Mouse (Mus musculus) bone marrow macrophage, adult 2 months (primary cell): ENCODE data around the gene Txndc11. TPM values are rescaled to one million over a fixed set of nuclear protein-coding genes. Genes with fewer than 3 reads are reported as not detected.

Source experiments
- H3K27ac ChIP-seq: 2 replicates; pipeline ENCODE4 v1.5.1; 2012; ENCODE audit warnings: low read depth, low read length; ENCODE audit not compliant: insufficient read depth
- H3K4me1 ChIP-seq: 2 replicates; pipeline ENCODE4 v1.6.1; 2012; ENCODE audit warnings: low read length; ENCODE audit not compliant: control insufficient read depth, insufficient read depth
- H3K4me3 ChIP-seq: 2 replicates; pipeline ENCODE4 v1.5.1; 2012; ENCODE audit warnings: mild to moderate bottlenecking, low read length, moderate library complexity; ENCODE audit not compliant: insufficient read depth
- CTCF ChIP-seq: IDR thresholded peaks from 2 replicates; pipeline ENCODE4 v1.5.1; 2012; ENCODE audit warnings: low read depth, mild to moderate bottlenecking, low read length, moderate library complexity
- POLR2A ChIP-seq: IDR thresholded peaks from 2 replicates; pipeline ENCODE4 v1.6.1; 2012; ENCODE audit warnings: mild to moderate bottlenecking, low read depth, low read length, borderline replicate concordance
- polyA plus RNA-seq: library from polyadenylated mRNA; stranded (reverse); fragments of >200 nt; gene quantifications from 2 replicates; pipeline ENCODE4 v1.2.4, GENCODE M21; 2012; ENCODE audit not compliant: missing spikeins, insufficient read depth, insufficient read length

The Txndc11 gene
- polyA plus RNA-seq, 1 experiment: 15.5 TPM

DNA sequence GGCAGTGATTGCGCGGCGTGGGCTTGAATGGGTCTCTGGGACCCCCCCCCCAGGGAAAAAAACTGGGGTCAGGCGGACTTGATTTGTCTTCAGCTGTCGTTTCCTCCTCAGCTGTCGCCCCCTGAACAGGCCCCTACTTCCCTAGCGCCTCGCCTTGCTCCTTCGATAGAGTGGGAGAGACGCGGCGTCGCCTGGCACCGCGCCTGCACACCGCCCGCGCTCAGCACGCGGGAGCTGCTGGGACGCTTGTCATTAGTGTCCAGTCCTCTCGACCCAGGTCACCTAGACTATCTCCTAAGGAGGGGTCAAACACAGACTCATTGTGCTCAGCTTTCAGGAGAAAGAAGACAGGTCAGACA, 67.6 kb downstream of the Txndc11 start:
- no peak overlapping the region for H3K27ac ChIP-seq
- H3K4me1 ChIP-seq: peaks cover 33% of the 10 kb centered on the region
- peak overlapping the region; percentile 66 for H3K4me3 ChIP-seq
- TF ChIP-seq POLR2A (no peak), CTCF (no peak; the same call in 1 of the 2 replicates)

GRCm38 (mm10) chr16:11066029-11066832, 68.2 kb downstream of the Txndc11 start, which contains the start of gene Litaf:
Gene Litaf (minus strand): TSS chr16:11066157.
- Histone ChIP-seq H3K4me1 (peaks cover 33% of the 10 kb centered on the region), H3K4me3 (peak within 1 kb of the TSS; percentile 66), H3K27ac (no peak within 1 kb of the TSS)
- no peak; the same call in 1 of the 2 replicates for TF ChIP-seq POLR2A

DNA sequence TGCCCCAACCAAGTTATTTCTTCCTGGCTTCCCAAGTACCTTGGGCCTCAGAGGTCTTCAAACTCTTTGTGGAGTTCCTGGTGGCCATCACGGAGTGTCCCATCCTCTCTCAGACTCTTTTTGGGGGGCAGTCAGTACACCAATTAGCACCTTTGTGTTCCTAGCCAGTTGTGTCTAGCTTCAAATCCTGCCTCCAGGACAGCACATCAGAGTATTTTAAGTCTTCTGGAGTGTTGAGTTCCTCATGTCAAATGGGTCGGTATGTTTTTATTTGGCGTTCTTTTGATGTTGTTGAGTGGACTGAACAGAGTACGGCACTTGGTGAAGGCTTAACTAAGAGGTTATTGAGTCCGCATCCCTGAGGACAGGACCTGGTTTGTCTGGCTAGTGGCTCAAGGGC, 69.0 kb downstream of the Txndc11 start:
- Histone ChIP-seq H3K27ac (no peak overlapping the region), H3K4me1 (peaks cover 33% of the 10 kb centered on the region), H3K4me3 (peak overlapping the region; percentile 66; the same call in 1 of the 2 replicates)
- TF ChIP-seq POLR2A: no peak
- TF ChIP-seq CTCF: no peak

DNA sequence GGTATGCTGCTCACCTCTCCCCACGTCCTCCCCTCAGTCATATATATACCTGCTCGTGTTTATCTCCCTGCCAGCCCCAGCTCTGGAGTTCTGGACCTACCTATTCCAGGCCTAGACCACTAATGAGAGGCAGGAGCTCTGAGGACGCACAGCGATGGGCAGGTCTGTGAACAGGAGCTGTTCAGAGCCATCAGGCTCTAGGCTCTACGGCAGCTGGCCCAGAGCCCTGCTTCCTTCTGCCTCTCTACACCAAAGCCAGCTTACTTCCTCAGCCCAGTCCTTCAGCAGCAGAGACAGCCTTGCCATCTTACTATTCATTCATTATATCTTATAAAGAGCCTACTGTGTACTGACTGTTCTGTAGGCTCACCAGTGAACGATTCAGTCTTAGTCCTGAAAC, 69.7 kb downstream of the Txndc11 start:
- TF ChIP-seq CTCF (no peak), POLR2A (no peak)
- Histone ChIP-seq H3K4me1 (peaks cover 26% of the 10 kb centered on the region), H3K27ac (no peak overlapping the region), H3K4me3 (no peak overlapping the region)

- H3K4me3 ChIP-seq: no peak overlapping the region
- H3K27ac ChIP-seq: no peak overlapping the region
- TF ChIP-seq POLR2A (no peak), CTCF (no peak)
- peaks cover 22% of the 10 kb centered on the region for H3K4me1 ChIP-seq
These were observed 70.1 kb downstream of the Txndc11 start for GRCm38 (mm10) chr16:11064341-11064740.

DNA sequence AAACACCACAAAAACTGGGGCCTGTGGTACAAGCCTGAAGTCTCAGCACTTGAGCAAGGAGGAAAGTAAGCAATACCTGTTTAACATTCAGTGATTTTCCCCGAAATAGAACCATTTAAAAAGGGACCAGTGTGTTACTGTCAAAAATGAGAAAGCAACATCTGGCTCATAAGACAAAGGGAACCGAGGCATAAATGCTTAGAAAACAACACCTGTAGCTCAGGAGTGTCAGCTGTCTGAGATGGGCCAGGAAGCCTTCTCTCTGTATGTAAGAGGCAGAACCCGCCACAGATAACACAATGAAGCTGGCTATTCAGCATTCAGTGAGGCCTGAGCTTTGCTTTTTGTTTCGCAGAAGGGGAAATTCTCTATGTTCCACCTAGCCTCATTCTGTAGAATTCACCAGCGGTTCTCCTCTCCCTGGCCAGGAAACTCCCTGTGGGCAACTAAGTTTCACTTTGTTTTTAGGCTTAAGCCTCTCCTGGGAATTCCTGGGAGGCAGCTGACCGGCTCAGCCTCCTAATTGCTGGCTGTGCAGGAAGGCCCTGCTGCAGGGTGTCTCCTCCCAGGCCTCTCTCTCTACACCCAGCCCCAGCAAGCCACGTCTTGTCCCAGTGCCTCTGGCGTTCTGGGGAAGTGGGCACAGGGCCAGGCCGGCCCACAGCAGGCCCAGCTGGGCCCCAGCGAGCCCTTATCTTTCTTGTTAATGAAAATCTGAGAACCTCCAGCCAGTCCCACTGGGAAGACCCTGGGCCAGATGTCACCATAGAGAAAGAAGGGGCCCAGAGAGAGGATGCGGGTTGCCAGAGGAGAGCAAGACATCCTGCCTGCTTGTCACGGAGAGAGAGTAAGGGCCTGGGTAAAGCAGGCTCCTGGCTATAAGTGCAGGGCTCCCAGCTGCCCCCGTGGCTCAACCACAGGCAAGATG, 71.4 kb downstream of the Txndc11 start:
- H3K4me3 ChIP-seq: no peak overlapping the region
- H3K4me1 ChIP-seq: peaks cover 21% of the 10 kb centered on the region
- H3K27ac ChIP-seq: peak overlapping the region; percentile 4; the same call in 1 of the 2 replicates
- no peak for TF ChIP-seq CTCF
- no peak for TF ChIP-seq POLR2A

DNA sequence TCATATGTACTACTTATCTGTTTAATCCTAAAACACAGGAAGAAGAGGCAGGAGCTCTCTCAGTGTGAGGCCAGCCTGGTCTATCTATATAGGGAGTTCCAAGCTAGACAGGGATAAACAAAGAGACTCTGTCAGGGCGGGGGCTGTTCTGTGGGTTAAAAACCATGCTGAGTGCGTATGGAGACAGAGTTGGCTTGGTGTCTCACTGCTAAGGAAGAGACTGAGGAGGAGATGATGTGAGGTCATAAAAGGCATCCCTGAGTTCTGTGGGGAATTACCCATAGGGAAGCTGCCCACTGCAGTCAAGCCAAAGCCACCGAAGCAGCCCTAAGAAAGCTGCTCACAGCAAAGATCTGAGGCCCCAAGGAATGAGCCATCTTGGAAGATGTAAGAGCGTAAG, 73.8 kb downstream of the Txndc11 start, which contains the start of gene Snn:
Gene Snn, plus strand, starts transcription at position 301 of the 400 bp plus-strand sequence.
- H3K4me3 ChIP-seq: no peak within 1 kb of the TSS
- H3K4me1 ChIP-seq: peaks cover 13% of the 10 kb centered on the region
- H3K27ac ChIP-seq: no peak within 1 kb of the TSS
- TF ChIP-seq POLR2A (no peak), CTCF (no peak)

GRCm38 (mm10) chr16:11055916-11056315, 78.5 kb downstream of the Txndc11 start:
- H3K27ac ChIP-seq: no peak overlapping the region
- TF ChIP-seq POLR2A (no peak), CTCF (no peak)
- peaks cover 10% of the 10 kb centered on the region for H3K4me1 ChIP-seq
- H3K4me3 ChIP-seq: no peak overlapping the region

GRCm38 (mm10) chr16:11054871-11055270, 79.6 kb downstream of the Txndc11 start:
- Histone ChIP-seq H3K4me3 (no peak overlapping the region), H3K4me1 (peaks cover 10% of the 10 kb centered on the region), H3K27ac (no peak overlapping the region)
- no peak for TF ChIP-seq CTCF
- no peak for TF ChIP-seq POLR2A
